Mouse (Mus musculus): ENCODE data around the gene Snx17. TPM values are rescaled to one million over a fixed set of nuclear protein-coding genes. Genes with fewer than 3 reads are reported as not detected.
A peak's percentile ranks its signal among the peaks of the same experiment; 100 is the strongest.
"Not testable (repeated sequence)": the region's sequence is repeated elsewhere in the genome, so short reads cannot be mapped to it uniquely, and the experiment has no call there.

The Snx17 gene
- polyA plus RNA-seq, 1 experiment from 2014 or later: 158 TPM

DNA sequence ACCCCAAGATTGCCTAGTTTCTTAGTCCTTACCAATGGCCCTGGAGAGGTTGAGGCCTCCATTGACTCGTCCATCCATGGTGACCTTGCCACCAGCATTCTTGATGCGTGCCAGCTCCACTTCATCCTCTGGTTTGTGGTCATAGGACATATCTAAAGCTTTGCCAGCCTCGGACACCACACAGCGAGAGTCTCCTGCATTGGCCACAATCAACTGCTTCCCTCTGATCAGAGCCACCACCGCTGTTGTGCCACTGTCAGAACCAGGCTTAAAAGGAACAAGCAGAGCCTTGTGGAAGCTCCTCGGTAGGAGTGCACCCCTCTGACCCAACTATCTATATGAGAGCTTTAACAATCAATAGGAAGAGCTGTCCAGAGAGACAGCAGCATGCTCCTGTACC, 11.4 kb downstream of the Snx17 start:
- H3K4me2 ChIP-seq (ENCODE audit: low read depth, low read length): no peak overlapping the region
- no peaks in the 10 kb centered on the region for H3K4me1 ChIP-seq (ENCODE audit: control insufficient read depth, insufficient read depth, low read length)
- H3K27me3 ChIP-seq (ENCODE audit: control insufficient read depth, insufficient read depth, low read length): no peaks in the 10 kb centered on the region
- no peak overlapping the region for H3K27ac ChIP-seq (replicated peaks; ENCODE audit: low read depth, low read length)
- H3K9me3 ChIP-seq (replicated peaks; ENCODE audit: control insufficient read depth, low read length): peaks cover 5% of the 10 kb centered on the region
- peaks cover 19% of the 10 kb centered on the region for H3K36me3 ChIP-seq (replicated peaks; ENCODE audit: control insufficient read depth, insufficient read depth, low read depth, low read length)
- no peak for ATAC-seq (replicated peaks; ENCODE audit: insufficient number of reproducible peaks, low FRiP score, low TSS enrichment, low read depth)
- no peak overlapping the region for H3K9ac ChIP-seq (replicated peaks; ENCODE audit: low read length)
- no peak overlapping the region for H3K4me3 ChIP-seq (ENCODE audit: low read depth, low read length)
- 87% methylated on average over 6 of the region's 6 CpGs for WGBS
- DNase-seq (ENCODE audit: low spot score): no peak

DNA sequence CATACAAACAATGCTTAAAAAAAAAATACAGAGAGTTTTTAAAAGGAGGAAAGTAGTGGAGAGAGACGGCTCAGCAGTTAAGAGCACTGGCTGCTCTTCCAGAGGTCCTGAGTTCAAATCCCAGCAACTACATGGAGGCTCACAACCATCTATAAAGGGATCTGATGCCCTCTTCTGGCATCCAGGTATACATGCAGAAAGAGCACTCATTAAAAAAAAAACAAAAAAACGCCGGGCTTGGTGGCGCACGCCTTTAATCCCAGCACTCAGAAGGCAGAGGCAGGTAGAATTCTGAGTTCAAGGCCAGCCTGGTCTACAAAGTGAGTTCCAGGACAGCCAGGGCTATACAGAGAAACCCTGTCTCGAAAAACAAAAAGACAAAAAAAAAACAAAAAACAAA, 23.5 kb downstream of the Snx17 start:
- not testable (repeated sequence) for H3K4me2 ChIP-seq (ENCODE audit: low read depth, low read length); H3K27ac ChIP-seq (replicated peaks; ENCODE audit: low read depth, low read length); H3K4me3 ChIP-seq (ENCODE audit: low read depth, low read length); H3K9ac ChIP-seq (replicated peaks; ENCODE audit: low read length); H3K4me1 ChIP-seq (ENCODE audit: control insufficient read depth, insufficient read depth, low read length); H3K9me3 ChIP-seq (replicated peaks; ENCODE audit: control insufficient read depth, low read length); H3K27me3 ChIP-seq (ENCODE audit: control insufficient read depth, insufficient read depth, low read length); DNase-seq (ENCODE audit: low spot score); H3K36me3 ChIP-seq (replicated peaks; ENCODE audit: control insufficient read depth, insufficient read depth, low read depth, low read length); ATAC-seq (replicated peaks; ENCODE audit: insufficient number of reproducible peaks, low FRiP score, low TSS enrichment, low read depth)
- WGBS: 88% methylated on average over 6 of the region's 6 CpGs

DNA sequence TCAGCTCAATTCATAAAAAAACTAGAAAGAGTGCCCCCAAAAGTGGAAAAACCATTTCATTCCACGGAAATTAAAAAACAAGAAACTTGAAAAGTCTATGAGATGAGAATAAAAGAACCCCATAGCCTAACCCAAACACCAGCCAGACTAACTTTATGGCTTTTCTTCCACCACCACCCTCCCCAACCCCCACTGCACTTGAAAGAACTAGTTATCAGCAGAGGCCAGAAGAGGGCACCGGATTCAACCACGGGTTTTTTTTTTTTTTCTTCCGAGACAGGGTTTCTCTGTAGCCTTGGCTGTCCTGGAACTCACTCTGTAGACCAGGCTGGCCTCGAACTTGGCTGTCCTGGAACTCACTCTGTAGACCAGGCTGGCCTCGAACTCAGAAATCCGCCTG, 25.3 kb downstream of the Snx17 start:
- H3K27ac ChIP-seq (replicated peaks; ENCODE audit: low read depth, low read length): no peak overlapping the region
- H3K4me1 ChIP-seq (ENCODE audit: control insufficient read depth, insufficient read depth, low read length): no peaks in the 10 kb centered on the region
- H3K4me3 ChIP-seq (ENCODE audit: low read depth, low read length): no peak overlapping the region
- no peak overlapping the region for H3K9ac ChIP-seq (replicated peaks; ENCODE audit: low read length)
- no peaks in the 10 kb centered on the region for H3K36me3 ChIP-seq (replicated peaks; ENCODE audit: control insufficient read depth, insufficient read depth, low read depth, low read length)
- DNase-seq (ENCODE audit: low spot score) (no peak), ATAC-seq (replicated peaks; ENCODE audit: insufficient number of reproducible peaks, low FRiP score, low TSS enrichment, low read depth) (no peak)
- 65% methylated on average over 7 of the region's 7 CpGs for WGBS
- H3K4me2 ChIP-seq (ENCODE audit: low read depth, low read length): no peak overlapping the region
- H3K9me3 ChIP-seq (replicated peaks; ENCODE audit: control insufficient read depth, low read length): no peaks in the 10 kb centered on the region
- no peaks in the 10 kb centered on the region for H3K27me3 ChIP-seq (ENCODE audit: control insufficient read depth, insufficient read depth, low read length)

DNA sequence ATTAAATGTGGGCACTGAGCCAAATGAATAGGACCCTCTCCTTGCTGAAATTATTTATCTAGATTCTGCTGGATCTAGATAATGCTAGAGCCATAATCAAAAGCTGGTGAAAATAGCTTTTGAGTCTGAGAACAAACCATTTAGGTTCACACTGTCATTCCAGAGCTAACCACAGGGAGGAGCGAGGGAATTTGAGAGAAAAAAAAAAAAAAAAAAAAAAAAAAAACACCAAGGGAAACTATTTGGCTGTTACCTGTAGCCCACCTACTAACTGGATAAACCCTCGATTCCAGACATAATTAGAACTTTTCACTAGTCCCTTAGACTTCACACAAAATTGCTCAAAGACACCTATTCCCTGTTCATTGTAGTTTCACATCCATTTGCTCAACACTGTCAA, 26.0 kb downstream of the Snx17 start:
- WGBS: 4% methylated on average over 2 of the region's 2 CpGs
- peak overlapping the region; percentile 40 for H3K4me2 ChIP-seq (ENCODE audit: low read depth, low read length)
- H3K4me1 ChIP-seq (ENCODE audit: control insufficient read depth, insufficient read depth, low read length): no peaks in the 10 kb centered on the region
- DNase-seq (ENCODE audit: low spot score) (peak; percentile 70), ATAC-seq (replicated peaks; ENCODE audit: insufficient number of reproducible peaks, low FRiP score, low TSS enrichment, low read depth) (no peak)
- H3K4me3 ChIP-seq (ENCODE audit: low read depth, low read length): peak overlapping the region; percentile 81
- H3K36me3 ChIP-seq (replicated peaks; ENCODE audit: control insufficient read depth, insufficient read depth, low read depth, low read length): no peaks in the 10 kb centered on the region
- no peak overlapping the region for H3K9ac ChIP-seq (replicated peaks; ENCODE audit: low read length)
- H3K27ac ChIP-seq (replicated peaks; ENCODE audit: low read depth, low read length): no peak overlapping the region
- no peaks in the 10 kb centered on the region for H3K27me3 ChIP-seq (ENCODE audit: control insufficient read depth, insufficient read depth, low read length)
- no peaks in the 10 kb centered on the region for H3K9me3 ChIP-seq (replicated peaks; ENCODE audit: control insufficient read depth, low read length)

DNA sequence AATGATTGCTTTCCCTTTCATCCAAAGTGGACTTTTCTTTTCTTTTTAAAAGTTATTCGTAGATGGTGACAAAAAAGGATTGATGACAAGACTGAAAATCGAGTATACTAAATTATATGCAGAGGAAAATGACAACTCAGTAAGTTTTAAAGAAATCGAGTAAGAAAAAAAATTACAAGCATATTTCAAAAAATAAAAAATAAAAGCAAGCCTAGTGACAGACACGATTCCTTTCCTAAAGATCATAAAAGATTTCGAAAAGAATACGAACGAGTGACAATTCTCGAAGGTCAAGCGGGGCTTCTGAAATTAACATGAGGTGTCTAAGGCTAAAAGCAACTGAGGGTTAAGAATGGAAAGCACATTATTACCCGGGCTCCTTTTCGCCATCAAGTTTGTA, 26.4 kb downstream of the Snx17 start:
- DNase-seq (ENCODE audit: low spot score) (no peak), ATAC-seq (replicated peaks; ENCODE audit: insufficient number of reproducible peaks, low FRiP score, low TSS enrichment, low read depth) (no peak)
- Histone ChIP-seq H3K9me3 (replicated peaks; ENCODE audit: control insufficient read depth, low read length) (no peaks in the 10 kb centered on the region), H3K9ac (replicated peaks; ENCODE audit: low read length) (peak overlapping the region; percentile 90), H3K27ac (replicated peaks; ENCODE audit: low read depth, low read length) (no peak overlapping the region), H3K27me3 (ENCODE audit: control insufficient read depth, insufficient read depth, low read length) (no peaks in the 10 kb centered on the region), H3K36me3 (replicated peaks; ENCODE audit: control insufficient read depth, insufficient read depth, low read depth, low read length) (no peaks in the 10 kb centered on the region), H3K4me2 (ENCODE audit: low read depth, low read length) (peak overlapping the region; percentile 68), H3K4me1 (ENCODE audit: control insufficient read depth, insufficient read depth, low read length) (no peaks in the 10 kb centered on the region), H3K4me3 (ENCODE audit: low read depth, low read length) (peak overlapping the region; percentile 81)
- WGBS: 2% methylated on average over 11 of the region's 11 CpGs

DNA sequence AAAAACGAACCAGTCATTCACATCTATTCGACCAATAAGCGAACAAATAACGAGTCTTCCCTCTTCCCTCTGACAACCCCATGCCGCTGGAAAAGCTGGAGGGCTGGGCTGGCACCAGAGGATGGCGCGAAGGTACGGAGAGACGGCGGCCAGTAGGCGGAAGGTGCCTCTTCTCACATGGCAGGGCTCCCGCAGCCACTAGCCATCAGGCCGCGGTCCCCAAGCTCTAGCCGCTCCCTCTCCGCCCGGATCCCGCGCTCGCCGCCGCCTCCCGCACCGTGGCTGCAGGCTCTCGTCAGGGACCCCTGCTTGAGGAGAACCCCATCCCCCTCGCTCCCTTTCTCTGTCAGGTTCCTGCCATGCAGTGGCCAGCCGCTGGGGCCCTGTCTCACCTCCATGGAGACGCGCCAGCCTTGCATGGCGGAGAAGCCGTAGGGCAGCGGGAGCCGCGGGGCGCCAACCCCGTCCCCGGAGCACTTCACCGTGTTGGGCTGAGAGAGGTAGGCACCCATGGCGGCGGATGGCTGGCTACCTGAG, 27.0 kb downstream of the Snx17 start:
- Histone ChIP-seq H3K27ac (replicated peaks; ENCODE audit: low read depth, low read length) (peak overlapping the region; percentile 91), H3K9me3 (replicated peaks; ENCODE audit: control insufficient read depth, low read length) (no peaks in the 10 kb centered on the region), H3K4me3 (ENCODE audit: low read depth, low read length) (peak overlapping the region; percentile 81), H3K9ac (replicated peaks; ENCODE audit: low read length) (peak overlapping the region; percentile 90), H3K36me3 (replicated peaks; ENCODE audit: control insufficient read depth, insufficient read depth, low read depth, low read length) (no peaks in the 10 kb centered on the region), H3K27me3 (ENCODE audit: control insufficient read depth, insufficient read depth, low read length) (no peaks in the 10 kb centered on the region), H3K4me1 (ENCODE audit: control insufficient read depth, insufficient read depth, low read length) (no peaks in the 10 kb centered on the region), H3K4me2 (ENCODE audit: low read depth, low read length) (peak overlapping the region; percentile 68)
- ATAC-seq (replicated peaks; ENCODE audit: insufficient number of reproducible peaks, low FRiP score, low TSS enrichment, low read depth) (peak; percentile 83), DNase-seq (ENCODE audit: low spot score) (peak; percentile 55)
- under 1% methylated on average over 38 of the region's 40 CpGs for WGBS

DNA sequence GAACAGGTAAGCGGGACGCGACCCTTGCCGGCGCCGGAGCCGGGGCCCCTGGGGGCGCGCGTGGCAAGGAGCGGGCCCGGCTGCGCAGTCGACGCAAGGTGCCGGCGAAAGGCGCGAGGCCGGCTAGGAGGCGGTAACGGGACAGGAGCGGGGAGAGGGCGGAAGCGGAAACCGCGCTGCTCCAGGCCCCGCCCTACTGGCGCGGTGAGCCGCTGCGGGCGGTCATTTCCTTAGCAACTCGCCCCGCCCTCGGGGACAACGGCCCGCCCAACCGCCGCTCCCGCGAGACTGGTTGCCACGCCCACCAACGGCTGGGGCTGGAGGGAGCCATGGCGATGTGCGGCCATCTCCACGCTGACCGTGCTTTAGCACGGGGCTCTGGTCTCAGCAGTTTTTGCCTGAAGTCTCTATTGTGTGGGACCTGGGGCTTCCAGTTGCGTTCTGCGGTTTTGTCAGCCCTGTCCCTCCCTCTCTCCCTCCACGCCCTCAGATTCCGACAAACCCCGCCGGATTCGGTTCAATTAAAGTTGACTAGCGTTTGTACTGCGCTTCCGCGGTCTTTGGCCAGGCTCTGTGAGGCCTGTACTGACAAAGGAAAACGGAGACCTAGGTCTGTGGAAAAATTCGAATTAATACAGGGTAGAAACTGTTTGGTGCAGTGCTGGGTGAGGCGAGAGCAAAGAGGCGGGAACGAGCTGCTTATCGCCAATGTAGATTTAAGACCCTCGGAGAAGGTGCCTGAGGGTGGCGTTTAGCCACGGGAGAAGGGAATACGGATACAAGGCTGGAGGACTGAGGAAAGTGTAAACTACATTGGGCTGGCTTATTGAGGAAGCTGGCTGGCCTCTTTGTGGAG, 27.6 kb downstream of the Snx17 start, which contains the start of gene Ppm1g:
Gene Ppm1g, minus strand, starts transcription at position 240 of the 856 bp plus-strand sequence.
- DNase-seq (ENCODE audit: low spot score): peak; percentile 97
- under 1% methylated on average over 63 of the region's 70 CpGs for WGBS
- Histone ChIP-seq H3K27me3 (ENCODE audit: control insufficient read depth, insufficient read depth, low read length) (no peaks in the 10 kb centered on the region), H3K9ac (replicated peaks; ENCODE audit: low read length) (peak within 1 kb of the TSS; percentile 90), H3K27ac (replicated peaks; ENCODE audit: low read depth, low read length) (peak within 1 kb of the TSS; percentile 91), H3K9me3 (replicated peaks; ENCODE audit: control insufficient read depth, low read length) (no peaks in the 10 kb centered on the region), H3K36me3 (replicated peaks; ENCODE audit: control insufficient read depth, insufficient read depth, low read depth, low read length) (no peaks in the 10 kb centered on the region), H3K4me1 (ENCODE audit: control insufficient read depth, insufficient read depth, low read length) (no peaks in the 10 kb centered on the region), H3K4me3 (ENCODE audit: low read depth, low read length) (peak within 1 kb of the TSS; percentile 81), H3K4me2 (ENCODE audit: low read depth, low read length) (peak within 1 kb of the TSS; percentile 68)
- peak; percentile 91 for ATAC-seq (replicated peaks; ENCODE audit: insufficient number of reproducible peaks, low FRiP score, low TSS enrichment, low read depth)

DNA sequence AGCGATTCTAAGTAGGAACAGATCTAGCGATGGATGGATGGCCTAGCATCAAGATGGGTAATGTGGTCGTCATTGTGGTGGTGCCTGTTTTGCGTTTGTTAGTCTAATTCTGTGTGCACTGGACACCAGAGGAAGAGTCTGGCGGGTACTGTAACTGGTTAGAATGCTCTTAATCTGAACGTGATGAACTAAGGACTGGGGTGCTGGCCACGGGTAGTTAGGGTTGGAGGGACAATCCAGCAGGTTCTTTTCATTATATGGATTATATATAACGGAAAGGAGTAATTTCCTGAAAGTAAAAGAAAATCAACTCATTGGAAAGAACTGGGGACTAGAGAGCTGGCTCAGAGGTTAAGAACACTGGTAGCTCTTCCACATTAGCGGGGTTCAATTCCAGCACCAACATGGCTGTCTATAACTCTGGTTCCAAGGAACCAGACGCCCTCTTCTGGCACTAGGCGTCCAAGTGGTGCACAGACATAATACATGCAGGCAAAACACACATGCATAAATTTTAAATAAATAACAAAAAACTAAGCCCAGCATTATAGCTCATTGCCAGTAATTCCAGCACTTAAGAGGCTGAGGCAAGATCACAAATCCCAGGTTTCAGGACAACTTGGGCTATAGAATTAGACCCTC, 28.4 kb downstream of the Snx17 start:
- H3K4me1 ChIP-seq (ENCODE audit: control insufficient read depth, insufficient read depth, low read length): no peaks in the 10 kb centered on the region
- H3K36me3 ChIP-seq (replicated peaks; ENCODE audit: control insufficient read depth, insufficient read depth, low read depth, low read length): no peaks in the 10 kb centered on the region
- no peak for ATAC-seq (replicated peaks; ENCODE audit: insufficient number of reproducible peaks, low FRiP score, low TSS enrichment, low read depth)

More for the DNA sequence above, 28.4 kb downstream of the Snx17 start:
- 10% methylated on average over 11 of the region's 11 CpGs for WGBS
- Histone ChIP-seq H3K9ac (replicated peaks; ENCODE audit: low read length) (peak overlapping the region; percentile 90), H3K9me3 (replicated peaks; ENCODE audit: control insufficient read depth, low read length) (no peaks in the 10 kb centered on the region), H3K4me3 (ENCODE audit: low read depth, low read length) (peak overlapping the region; percentile 81), H3K4me2 (ENCODE audit: low read depth, low read length) (peak overlapping the region; percentile 68), H3K27me3 (ENCODE audit: control insufficient read depth, insufficient read depth, low read length) (no peaks in the 10 kb centered on the region), H3K27ac (replicated peaks; ENCODE audit: low read depth, low read length) (peak overlapping the region; percentile 91)
- DNase-seq (ENCODE audit: low spot score): peak; percentile 77
